Mouse (Mus musculus): Measurements from ENCODE around the gene Cys1. TPM values are rescaled to one million over a fixed set of nuclear protein-coding genes. Genes with fewer than 3 reads are reported as not detected.

Cys1 gene
- total and polyA plus RNA-seq, 3 experiments, result not detected

DNA sequence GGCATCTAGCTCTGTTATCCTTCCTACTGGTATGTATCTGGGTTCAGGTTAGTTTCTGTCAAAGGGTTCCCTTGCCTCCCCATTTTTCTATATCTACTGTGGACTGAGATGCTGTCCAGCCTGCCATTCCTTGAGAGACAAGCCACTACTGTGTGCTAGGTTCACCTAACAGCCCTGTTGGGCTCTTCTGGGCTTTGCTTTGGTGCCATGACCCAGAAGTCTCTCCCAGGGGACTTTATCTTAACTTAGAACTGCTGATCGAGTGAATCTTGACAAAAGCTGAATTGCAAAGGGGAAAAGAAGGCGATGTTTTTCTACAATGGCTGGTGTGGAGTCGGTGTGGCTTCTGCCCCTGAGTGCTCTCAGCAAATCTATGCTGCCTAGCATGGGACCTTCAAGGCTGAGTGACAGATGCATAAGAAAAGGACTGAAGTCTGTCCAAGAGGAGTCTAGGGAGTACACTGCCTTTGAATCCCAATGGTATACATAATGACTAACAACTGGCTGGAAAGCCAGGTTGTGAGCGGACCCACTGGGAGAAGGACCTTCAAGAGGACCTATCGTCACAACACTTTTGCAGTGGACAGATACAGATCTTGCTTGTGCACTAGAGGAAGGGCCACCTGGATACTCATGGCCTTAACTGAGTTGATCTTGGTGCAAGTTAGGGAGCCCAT, 33.1 kb upstream of the Cys1 start:
- DNase-seq (ENCODE audit: low spot score) (no peak), ATAC-seq (ENCODE audit: extremely low read depth, insufficient number of reproducible peaks, low FRiP score, poor library complexity, severe bottlenecking) (no peak)
- TF ChIP-seq POLR2AphosphoS5 (IDR thresholded peaks at IDR 0.05; ENCODE audit: insufficient replicate concordance, low read depth, low read length) (peak; percentile 38; the same call in 1 of the 2 replicates), TAL1 (conservative IDR thresholded peaks at IDR 0.05; ENCODE audit: low read depth, low read length) (no peak)
- no peaks in the 10 kb centered on the region for H3K27me3 ChIP-seq (ENCODE audit: insufficient read depth, low read length)
- H3K36me3 ChIP-seq (replicated peaks), result peaks cover 78% of the 10 kb centered on the region
- no peak overlapping the region for H3K4me3 ChIP-seq (ENCODE audit: low read depth, low read length)
- peaks cover 40% of the 10 kb centered on the region for H3K4me1 ChIP-seq (ENCODE audit: insufficient read depth, low read depth, low read length)
- no peaks in the 10 kb centered on the region for H3K9me3 ChIP-seq (replicated peaks)

DNA sequence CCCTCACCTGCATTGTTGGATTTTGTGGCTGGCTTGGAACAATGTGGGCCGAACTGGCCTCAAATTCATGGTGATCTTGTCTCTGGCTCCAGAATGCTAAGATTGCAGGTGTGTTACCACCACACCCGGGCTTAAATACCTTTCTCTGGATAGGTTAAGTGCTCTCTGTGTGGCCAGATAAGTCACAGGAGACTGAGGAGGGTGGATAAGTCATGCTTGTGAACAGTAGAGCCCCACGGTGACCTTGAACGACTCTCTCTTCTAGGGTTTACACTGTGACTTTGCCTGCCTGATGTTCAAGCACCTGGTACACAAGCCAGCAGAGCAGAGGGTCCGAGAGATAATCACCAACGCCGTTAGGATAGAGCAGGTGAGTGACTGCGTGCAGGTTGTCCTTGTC, 30.8 kb upstream of the Cys1 start:
- peak overlapping the region; percentile 66; the same call in 1 of the 2 replicates for H3K4me3 ChIP-seq (ENCODE audit: low read depth, low read length)
- H3K36me3 ChIP-seq (replicated peaks), result peaks cover 79% of the 10 kb centered on the region
- TF ChIP-seq GATA2 (IDR thresholded peaks at IDR 0.05; ENCODE audit: borderline replicate concordance, low read depth, low read length) (no peak), GATA1 (IDR thresholded peaks at IDR 0.05; ENCODE audit: borderline replicate concordance, low read length) (no peak), POLR2AphosphoS5 (IDR thresholded peaks at IDR 0.05; ENCODE audit: insufficient replicate concordance, low read depth, low read length) (no peak), TAL1 (conservative IDR thresholded peaks at IDR 0.05; ENCODE audit: low read depth, low read length) (no peak), CTCF (IDR thresholded peaks at IDR 0.05; ENCODE audit: low read depth, low read length) (no peak)
- DNase-seq (ENCODE audit: low spot score), result no peak
- ATAC-seq (ENCODE audit: extremely low read depth, insufficient number of reproducible peaks, low FRiP score, poor library complexity, severe bottlenecking), result no peak
- peaks cover 45% of the 10 kb centered on the region for H3K4me1 ChIP-seq (ENCODE audit: insufficient read depth, low read depth, low read length)
- no peaks in the 10 kb centered on the region for H3K9me3 ChIP-seq (replicated peaks)
- no peaks in the 10 kb centered on the region for H3K27me3 ChIP-seq (ENCODE audit: insufficient read depth, low read length)

DNA sequence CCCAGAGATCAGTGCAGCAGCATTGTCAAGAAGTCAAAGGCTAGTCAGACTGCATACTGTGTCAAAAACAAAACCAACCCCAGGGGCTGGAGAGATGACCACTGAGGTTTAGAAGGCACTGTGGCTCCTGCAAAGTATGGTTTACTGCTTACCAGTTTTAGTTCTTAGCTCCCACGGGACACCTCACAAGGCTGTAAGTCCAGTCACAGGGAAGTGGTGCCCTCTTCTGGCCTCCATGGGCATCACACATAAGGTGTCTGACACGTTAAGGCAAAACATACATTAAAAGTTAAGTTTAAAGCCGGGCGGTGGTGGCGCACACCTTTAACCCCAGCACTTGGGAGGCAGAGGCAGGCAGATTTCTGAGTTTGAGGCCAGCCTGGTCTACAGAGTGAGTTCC, 29.1 kb upstream of the Cys1 start:
- no peaks in the 10 kb centered on the region for H3K27me3 ChIP-seq (ENCODE audit: insufficient read depth, low read length)
- ATAC-seq (ENCODE audit: extremely low read depth, insufficient number of reproducible peaks, low FRiP score, poor library complexity, severe bottlenecking), result no peak
- H3K36me3 ChIP-seq (replicated peaks), result peaks cover 62% of the 10 kb centered on the region
- DNase-seq (ENCODE audit: low spot score), result no peak
- TF ChIP-seq TAL1 (conservative IDR thresholded peaks at IDR 0.05; ENCODE audit: low read depth, low read length), result no peak
- TF ChIP-seq POLR2AphosphoS5 (IDR thresholded peaks at IDR 0.05; ENCODE audit: insufficient replicate concordance, low read depth, low read length), result no peak
- TF ChIP-seq CTCF (IDR thresholded peaks at IDR 0.05; ENCODE audit: low read depth, low read length), result peak; percentile 48; the same call in 1 of the 2 replicates
- H3K4me3 ChIP-seq (ENCODE audit: low read depth, low read length), result peak overlapping the region; percentile 91
- H3K4me1 ChIP-seq (ENCODE audit: insufficient read depth, low read depth, low read length), result peaks cover 51% of the 10 kb centered on the region
- no peaks in the 10 kb centered on the region for H3K9me3 ChIP-seq (replicated peaks)

DNA sequence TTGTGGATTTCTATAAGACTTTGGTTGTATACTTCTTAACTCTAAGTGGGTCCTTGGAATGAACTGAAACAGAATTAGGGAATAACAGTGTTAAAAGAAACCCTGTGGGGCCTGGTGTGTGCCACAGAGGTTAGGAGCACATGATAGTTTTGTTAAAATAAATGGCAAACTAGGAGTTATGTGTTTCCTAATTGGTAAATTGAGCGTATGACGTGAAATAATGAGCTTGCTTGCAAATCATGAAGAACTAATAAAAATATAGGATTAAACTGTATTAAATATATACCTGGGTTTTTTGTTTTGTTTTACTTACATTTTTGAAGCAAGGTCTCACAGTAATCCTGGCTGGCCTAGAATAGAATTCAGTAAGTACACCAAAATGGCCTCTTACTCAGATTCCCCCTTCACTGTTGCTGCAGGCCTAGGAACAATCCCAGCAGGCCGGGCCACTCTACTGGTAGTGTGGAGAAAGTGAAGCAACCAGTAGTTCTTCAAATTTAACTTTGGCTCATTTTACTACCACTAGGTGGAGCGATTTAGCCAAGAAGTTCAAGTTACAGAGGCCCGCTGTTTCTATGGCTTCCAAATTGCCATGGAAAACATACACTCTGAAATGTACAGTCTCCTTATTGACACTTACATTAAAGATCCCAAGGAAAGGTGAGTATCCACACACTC, 28.4 kb upstream of the Cys1 start:
- peak; percentile 80 for DNase-seq (ENCODE audit: low spot score)
- peak; percentile 30; the same call in 1 of the 2 replicates for TF ChIP-seq CTCF (IDR thresholded peaks at IDR 0.05; ENCODE audit: low read depth, low read length)
- no peak for TF ChIP-seq GATA2 (IDR thresholded peaks at IDR 0.05; ENCODE audit: borderline replicate concordance, low read depth, low read length)
- peaks cover 57% of the 10 kb centered on the region for H3K4me1 ChIP-seq (ENCODE audit: insufficient read depth, low read depth, low read length)
- peaks cover 55% of the 10 kb centered on the region for H3K36me3 ChIP-seq (replicated peaks)
- peak overlapping the region; percentile 91 for H3K4me3 ChIP-seq (ENCODE audit: low read depth, low read length)
- H3K27me3 ChIP-seq (ENCODE audit: insufficient read depth, low read length), result no peaks in the 10 kb centered on the region
- H3K9me3 ChIP-seq (replicated peaks), result no peaks in the 10 kb centered on the region
- ATAC-seq (ENCODE audit: extremely low read depth, insufficient number of reproducible peaks, low FRiP score, poor library complexity, severe bottlenecking), result peak; percentile 8

- H3K4me3 ChIP-seq (ENCODE audit: low read depth, low read length), result peak overlapping the region; percentile 91
- peaks cover 51% of the 10 kb centered on the region for H3K36me3 ChIP-seq (replicated peaks)
- no peaks in the 10 kb centered on the region for H3K27me3 ChIP-seq (ENCODE audit: insufficient read depth, low read length)
- DNase-seq (ENCODE audit: low spot score) (no peak), ATAC-seq (ENCODE audit: extremely low read depth, insufficient number of reproducible peaks, low FRiP score, poor library complexity, severe bottlenecking) (no peak)
- no peaks in the 10 kb centered on the region for H3K9me3 ChIP-seq (replicated peaks)
- TF ChIP-seq GATA2 (IDR thresholded peaks at IDR 0.05; ENCODE audit: borderline replicate concordance, low read depth, low read length), result no peak
- no peak for TF ChIP-seq TAL1 (conservative IDR thresholded peaks at IDR 0.05; ENCODE audit: low read depth, low read length)
- no peak for TF ChIP-seq POLR2AphosphoS5 (IDR thresholded peaks at IDR 0.05; ENCODE audit: insufficient replicate concordance, low read depth, low read length)
- no peak for TF ChIP-seq CTCF (IDR thresholded peaks at IDR 0.05; ENCODE audit: low read depth, low read length)
- TF ChIP-seq GATA1 (IDR thresholded peaks at IDR 0.05; ENCODE audit: borderline replicate concordance, low read length), result no peak
- peaks cover 57% of the 10 kb centered on the region for H3K4me1 ChIP-seq (ENCODE audit: insufficient read depth, low read depth, low read length)
Observed at GRCm38 (mm10) chr12:24709409-24709808, 27.8 kb upstream of the Cys1 start.

GRCm38 (mm10) chr12:24708824-24709218, 27.2 kb upstream of the Cys1 start:
- Histone ChIP-seq H3K4me3 (ENCODE audit: low read depth, low read length) (peak overlapping the region; percentile 91), H3K36me3 (replicated peaks) (peaks cover 54% of the 10 kb centered on the region), H3K9me3 (replicated peaks) (no peaks in the 10 kb centered on the region), H3K4me1 (ENCODE audit: insufficient read depth, low read depth, low read length) (peaks cover 63% of the 10 kb centered on the region), H3K27me3 (ENCODE audit: insufficient read depth, low read length) (no peaks in the 10 kb centered on the region)
- no peak for DNase-seq (ENCODE audit: low spot score)
- ATAC-seq (ENCODE audit: extremely low read depth, insufficient number of reproducible peaks, low FRiP score, poor library complexity, severe bottlenecking), result no peak
- TF ChIP-seq TAL1 (conservative IDR thresholded peaks at IDR 0.05; ENCODE audit: low read depth, low read length), result no peak
- TF ChIP-seq GATA2 (IDR thresholded peaks at IDR 0.05; ENCODE audit: borderline replicate concordance, low read depth, low read length), result no peak
- TF ChIP-seq POLR2AphosphoS5 (IDR thresholded peaks at IDR 0.05; ENCODE audit: insufficient replicate concordance, low read depth, low read length), result no peak
- TF ChIP-seq CTCF (IDR thresholded peaks at IDR 0.05; ENCODE audit: low read depth, low read length), result no peak
- no peak for TF ChIP-seq GATA1 (IDR thresholded peaks at IDR 0.05; ENCODE audit: borderline replicate concordance, low read length)

Data from G1E (cell line).